Mouse (Mus musculus): ENCODE measurements around the gene S100g.
A peak's percentile ranks its signal among the peaks of the same experiment; 100 is the strongest.

Gene S100g

DNA sequence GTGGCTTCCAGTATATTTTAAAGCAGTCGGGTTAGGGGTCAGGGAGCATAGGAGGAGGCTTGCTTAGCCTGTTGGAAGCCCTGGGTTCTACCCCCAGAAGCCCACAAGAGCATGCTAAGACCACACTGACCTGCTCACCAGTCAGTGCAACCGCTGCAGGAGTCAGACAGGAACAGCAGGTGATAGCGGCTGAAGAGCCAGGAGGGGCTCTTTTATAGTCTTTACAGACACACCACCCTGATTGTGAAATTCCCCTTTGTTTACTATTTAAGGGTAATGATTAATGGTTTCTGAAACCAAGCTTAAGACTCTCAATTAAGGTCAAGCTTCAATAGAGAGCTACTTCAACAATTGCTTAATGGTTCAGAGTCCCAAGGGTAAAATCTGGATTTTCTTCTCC, at the start of gene S100g:
TSS of gene S100g (minus strand) at position 217 of the 400 bp plus-strand sequence.
- DNase-seq (ENCODE audit: low read depth, low spot score) = no peak

GRCm38 (mm10) chrX:162992121-162992520, 27.7 kb upstream of the S100g start:
- DNase-seq (ENCODE audit: low read depth, low spot score) = no peak

DNA sequence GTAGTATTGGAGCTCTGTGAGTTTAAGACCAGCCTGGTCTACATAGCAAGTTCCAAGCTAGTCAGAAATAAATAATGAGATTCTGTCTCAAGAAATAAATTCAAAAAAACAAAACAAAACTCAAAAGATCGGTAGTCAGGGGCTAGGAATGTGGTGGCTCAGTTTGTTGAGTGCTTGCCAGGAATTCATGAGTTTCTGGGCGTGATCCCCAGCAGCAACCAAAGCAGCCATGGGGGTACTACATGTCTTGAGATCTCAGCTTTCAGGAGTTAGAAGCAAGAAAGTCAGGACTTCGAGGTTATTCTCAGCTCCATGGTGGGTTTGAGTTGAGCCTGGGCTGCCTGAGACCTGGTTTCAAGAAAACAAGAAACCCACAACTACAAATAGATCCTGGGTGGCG, 27.0 kb upstream of the S100g start:
- DNase-seq (ENCODE audit: low read depth, low spot score) = no peak

GRCm38 (mm10) chrX:162986876-162987495, 22.6 kb upstream of the S100g start:
- no peak for DNase-seq (ENCODE audit: low read depth, low spot score)

DNA sequence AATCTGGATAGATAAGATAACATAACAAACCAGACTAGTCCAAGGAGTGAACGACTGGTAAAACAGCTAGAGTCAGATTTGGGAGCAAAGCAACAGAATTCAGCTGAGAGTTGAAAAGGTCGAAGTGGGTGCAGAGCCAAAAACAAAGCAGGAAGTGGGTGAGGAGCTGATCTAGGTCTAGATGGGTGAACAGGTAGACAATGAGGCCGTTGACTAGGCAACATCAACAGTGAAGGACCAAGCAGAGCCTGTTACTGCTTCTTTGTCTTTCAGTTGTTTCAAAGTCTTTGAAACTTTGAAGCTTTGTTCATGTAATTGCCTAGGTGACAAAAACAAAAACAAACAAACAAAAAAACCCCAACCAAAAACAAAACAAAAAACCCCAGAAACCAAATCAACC, 11.8 kb upstream of the S100g start:
- no peak for DNase-seq (ENCODE audit: low read depth, low spot score)

DNA sequence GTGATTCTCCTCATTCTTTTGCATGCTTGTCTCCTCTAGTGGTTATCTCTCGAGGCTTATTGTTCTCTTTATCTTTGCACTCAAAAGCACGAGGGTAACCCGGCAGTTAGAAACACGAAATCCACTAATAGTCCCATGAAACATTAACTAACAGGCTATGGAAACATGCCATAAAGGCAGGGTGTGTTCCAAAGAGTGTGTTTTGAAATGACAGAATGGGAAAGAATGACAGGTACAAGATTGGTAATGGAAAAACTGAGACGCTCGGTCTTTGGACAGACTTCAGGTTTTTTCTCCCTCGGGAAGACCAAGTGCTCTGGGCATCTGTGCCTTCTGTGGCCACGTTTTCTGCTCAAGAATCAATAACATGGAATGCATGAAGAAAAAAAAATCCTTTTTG, 3.1 kb upstream of the S100g start:
- DNase-seq (ENCODE audit: low read depth, low spot score) = no peak

- no peak for DNase-seq (ENCODE audit: low read depth, low spot score)
Measured at GRCm38 (mm10) chrX:162963840-162964239, 559 bp downstream of the S100g start.

GRCm38 (mm10) chrX:162957921-162958320, 6.5 kb downstream of the S100g start:
- DNase-seq (ENCODE audit: low read depth, low spot score) = peak; percentile 52

GRCm38 (mm10) chrX:162949811-162950439, 14.5 kb downstream of the S100g start:
- DNase-seq (ENCODE audit: low read depth, low spot score) = peak; percentile 20

DNA sequence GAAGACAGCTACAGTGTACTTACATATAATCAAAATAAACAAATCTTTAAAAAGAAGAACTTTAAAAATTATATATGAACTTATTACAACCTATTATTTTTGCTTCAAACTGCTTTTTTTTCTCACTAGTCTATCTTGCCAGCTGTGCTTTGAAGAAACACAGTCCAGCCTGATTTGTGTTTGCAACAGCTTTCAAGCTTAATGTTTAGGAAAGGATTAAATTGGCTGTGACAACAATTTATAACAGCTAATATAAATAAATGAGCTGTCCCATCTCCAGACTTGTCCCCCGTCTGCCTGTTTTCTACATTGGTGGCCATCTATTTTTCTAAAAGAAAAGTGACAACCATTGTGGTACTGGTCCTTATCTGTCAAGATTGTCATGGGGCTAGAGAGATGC, 22.4 kb downstream of the S100g start:
- DNase-seq (ENCODE audit: low read depth, low spot score) = no peak

DNA sequence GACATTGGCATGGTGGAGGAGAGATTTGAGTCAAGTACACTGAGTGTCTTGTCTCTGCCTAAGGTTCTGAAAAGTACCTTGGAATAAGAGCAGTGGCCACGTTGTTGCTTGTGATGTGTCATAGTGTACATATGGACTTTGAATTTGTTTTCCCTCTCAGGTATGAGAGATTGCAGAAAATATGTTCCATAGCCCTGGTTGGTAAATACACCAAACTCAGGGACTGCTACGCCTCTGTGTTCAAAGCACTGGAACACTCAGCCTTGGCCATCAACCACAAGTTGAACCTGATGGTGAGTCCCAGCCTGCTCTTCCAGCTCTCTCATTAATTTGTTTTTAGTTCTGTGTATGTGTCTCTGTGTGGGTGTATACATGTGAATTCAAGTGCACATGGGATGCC, 32.9 kb downstream of the S100g start:
- DNase-seq (ENCODE audit: low read depth, low spot score) = no peak

GRCm38 (mm10) chrX:162921487-162922125, 42.8 kb downstream of the S100g start:
- DNase-seq (ENCODE audit: low read depth, low spot score) = no peak

- peak; percentile 51 for DNase-seq (ENCODE audit: low read depth, low spot score)
Measured at GRCm38 (mm10) chrX:162915697-162916096, 48.7 kb downstream of the S100g start.

DNA sequence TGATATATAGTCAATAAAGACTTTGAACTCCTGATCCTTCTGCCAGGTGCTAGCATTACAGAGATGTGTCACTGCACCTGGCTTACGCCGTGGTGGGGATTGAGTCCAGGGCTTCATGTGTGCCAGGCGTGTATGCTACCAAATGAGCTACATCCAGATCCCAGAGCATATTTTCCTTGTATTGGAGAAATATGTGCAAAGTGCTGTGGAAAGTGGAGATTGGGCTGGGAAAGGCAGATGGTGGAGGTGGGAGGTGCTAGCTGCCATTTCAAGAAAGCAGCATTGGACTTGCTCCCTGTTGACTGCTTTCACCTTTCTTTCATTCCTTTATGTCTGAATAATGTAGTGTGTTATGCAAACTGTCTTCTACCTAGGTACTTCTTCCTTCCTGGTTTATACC, 50.7 kb downstream of the S100g start:
- DNase-seq (ENCODE audit: low read depth, low spot score) = no peak

Measured in ES-CJ7 (cell line).